Mouse (Mus musculus) stomach, embryonic 14.5 days (tissue): ENCODE measurements around the gene Socs7. TPM values are rescaled to one million over a fixed set of nuclear protein-coding genes. Genes with fewer than 3 reads are reported as not detected.

Experiments
- ATAC-seq: fragments of 200-750 bp; cut with Nextera tagmentation; 2 replicates; pipeline ENCODE4 v1.8.0; 2017; ENCODE audit warnings: low read depth, moderate TSS enrichment; ENCODE audit not compliant: insufficient number of reproducible peaks, insufficient read depth, low FRiP score
- H3K27ac ChIP-seq: fragments of 300-500 bp; sonication (generic); 2 replicates; pipeline ENCODE4 v1.5.1; 2014; ENCODE audit warnings: mild to moderate bottlenecking, low read length, moderate library complexity, mixed read lengths
- H3K27me3 ChIP-seq: fragments of 300-500 bp; sonication (generic); 2 replicates; pipeline ENCODE4 v1.6.1; 2014; ENCODE audit warnings: low read length, control low read depth, mixed read lengths; ENCODE audit not compliant: control insufficient read depth, insufficient read depth
- H3K36me3 ChIP-seq: fragments of 300-500 bp; sonication (generic); 2 replicates; pipeline ENCODE4 v1.6.1; 2014; ENCODE audit warnings: mild to moderate bottlenecking, control low read depth, low read length, moderate library complexity, mixed read lengths; ENCODE audit not compliant: control insufficient read depth, insufficient read depth
- H3K4me1 ChIP-seq: fragments of 300-500 bp; sonication (generic); 2 replicates; pipeline ENCODE4 v1.6.1; 2014; ENCODE audit warnings: low read length, control low read depth, mixed read lengths; ENCODE audit not compliant: control insufficient read depth, insufficient read depth
- H3K4me2 ChIP-seq: fragments of 300-500 bp; sonication (generic); replicated peaks from 2 replicates; pipeline ENCODE4 v1.6.1; 2014; ENCODE audit warnings: low read depth, low read length, control low read depth
- H3K4me3 ChIP-seq: fragments of 300-500 bp; sonication (generic); 2 replicates; pipeline ENCODE4 v1.5.1; 2014; ENCODE audit warnings: low read depth, low read length, control low read depth
- H3K9ac ChIP-seq: fragments of 300-500 bp; sonication (generic); replicated peaks from 2 replicates; pipeline ENCODE4 v1.6.1; 2014; ENCODE audit warnings: low read depth, mild to moderate bottlenecking, control low read depth, low read length, moderate library complexity, mixed read lengths
- H3K9me3 ChIP-seq: fragments of 300-500 bp; sonication (generic); 2 replicates; pipeline ENCODE4 v1.6.1; 2016; ENCODE audit warnings: low read depth, low read length, control low read depth; ENCODE audit not compliant: control insufficient read depth
- WGBS: fragments of 180-500 bp; shearing (Covaris S2); extraction: QIAGEN DNeasy Blood & Tissue Kit; methylation state at CpG from one replicate; pipeline ENCODE4 v1.1.7; 2014; 5-methylcytosine and 5-hydroxymethylcytosine counted together
- polyA plus RNA-seq: library from polyadenylated mRNA; unstranded; fragments of >200 nt; fragmentation: Nextera tagmentation; extraction: Ambion mirVana; gene quantifications from 2 replicates; pipeline ENCODE4 v1.2.1, GENCODE M21; 2014

Gene Socs7
- polyA plus RNA-seq, 1 experiment from 2014 or later, result 3.0 TPM

GRCm38 (mm10) chr11:97325224-97325623 is 37.1 kb upstream of the Socs7 start:
- Histone ChIP-seq H3K4me1 (no peaks in the 10 kb centered on the region), H3K9ac (no peak overlapping the region), H3K9me3 (no peaks in the 10 kb centered on the region), H3K27ac (no peak overlapping the region), H3K4me2 (no peak overlapping the region), H3K4me3 (no peak overlapping the region), H3K36me3 (peaks cover 40% of the 10 kb centered on the region), H3K27me3 (no peaks in the 10 kb centered on the region)
- 80% methylated on average over 1 of the region's 1 CpGs for whole genome bisulfite sequencing
- ATAC-seq, result no peak

- no peak overlapping the region for H3K27ac ChIP-seq
- no peak overlapping the region for H3K4me3 ChIP-seq
- H3K4me2 ChIP-seq, result no peak overlapping the region
- no peak for ATAC-seq
- H3K4me1 ChIP-seq, result no peaks in the 10 kb centered on the region
- 24% methylated on average over 9 of the region's 9 CpGs for WGBS
- no peaks in the 10 kb centered on the region for H3K27me3 ChIP-seq
- H3K9me3 ChIP-seq, result no peaks in the 10 kb centered on the region
- no peak overlapping the region for H3K9ac ChIP-seq
- peaks cover 39% of the 10 kb centered on the region for H3K36me3 ChIP-seq
Observed at GRCm38 (mm10) chr11:97328148-97328547, 34.2 kb upstream of the Socs7 start.

- Histone ChIP-seq H3K4me1 (no peaks in the 10 kb centered on the region), H3K4me2 (no peak overlapping the region)
Observed at GRCm38 (mm10) chr11:97330315-97330714, 32.0 kb upstream of the Socs7 start.

GRCm38 (mm10) chr11:97331231-97332190 is 30.8 kb upstream of the Socs7 start:
- no peaks in the 10 kb centered on the region for H3K9me3 ChIP-seq
- no peak overlapping the region for H3K9ac ChIP-seq
- H3K4me2 ChIP-seq, result no peak overlapping the region
- WGBS, result 87% methylated on average over 12 of the region's 12 CpGs
- no peaks in the 10 kb centered on the region for H3K27me3 ChIP-seq
- no peak overlapping the region for H3K27ac ChIP-seq
- no peak overlapping the region for H3K4me3 ChIP-seq
- H3K4me1 ChIP-seq, result peaks cover 2% of the 10 kb centered on the region; the same call in 1 of the 2 replicates
- no peak for ATAC-seq
- H3K36me3 ChIP-seq, result peaks cover 17% of the 10 kb centered on the region; the same call in 1 of the 2 replicates

More at GRCm38 (mm10) chr11:97330315-97330714, 32.0 kb upstream of the Socs7 start:
- 92% methylated on average over 1 of the region's 1 CpGs for WGBS
- H3K9ac ChIP-seq, result no peak overlapping the region
- H3K36me3 ChIP-seq, result peaks cover 28% of the 10 kb centered on the region; the same call in 1 of the 2 replicates
- H3K9me3 ChIP-seq, result no peaks in the 10 kb centered on the region
- H3K4me3 ChIP-seq, result no peak overlapping the region
- no peaks in the 10 kb centered on the region for H3K27me3 ChIP-seq
- no peak for ATAC-seq
- no peak overlapping the region for H3K27ac ChIP-seq

- no peaks in the 10 kb centered on the region for H3K9me3 ChIP-seq
- no peak overlapping the region for H3K4me2 ChIP-seq
- no peak overlapping the region for H3K9ac ChIP-seq
- peaks cover 11% of the 10 kb centered on the region; the same call in 1 of the 2 replicates for H3K36me3 ChIP-seq
- H3K27me3 ChIP-seq, result no peaks in the 10 kb centered on the region
- H3K27ac ChIP-seq, result no peak overlapping the region
- no peak for ATAC-seq
- WGBS, result 45% methylated on average over 9 of the region's 9 CpGs
- peaks cover 7% of the 10 kb centered on the region; the same call in 1 of the 2 replicates for H3K4me1 ChIP-seq
- H3K4me3 ChIP-seq, result no peak overlapping the region
Observed at GRCm38 (mm10) chr11:97333044-97333443, 29.3 kb upstream of the Socs7 start.

- 34% methylated on average over 1 of the region's 1 CpGs for WGBS
- Histone ChIP-seq H3K27ac (no peak overlapping the region), H3K36me3 (peaks cover 9% of the 10 kb centered on the region; the same call in 1 of the 2 replicates), H3K4me1 (peaks cover 14% of the 10 kb centered on the region; the same call in 1 of the 2 replicates), H3K27me3 (no peaks in the 10 kb centered on the region), H3K9me3 (no peaks in the 10 kb centered on the region), H3K9ac (no peak overlapping the region), H3K4me3 (no peak overlapping the region), H3K4me2 (no peak overlapping the region)
- ATAC-seq, result no peak
Observed at GRCm38 (mm10) chr11:97333896-97334295, 28.5 kb upstream of the Socs7 start.

GRCm38 (mm10) chr11:97334400-97334799 is 28.0 kb upstream of the Socs7 start:
- peaks cover 5% of the 10 kb centered on the region; the same call in 1 of the 2 replicates for H3K36me3 ChIP-seq
- peaks cover 14% of the 10 kb centered on the region; the same call in 1 of the 2 replicates for H3K4me1 ChIP-seq
- no peaks in the 10 kb centered on the region for H3K9me3 ChIP-seq
- no peak overlapping the region for H3K9ac ChIP-seq
- WGBS, result 69% methylated on average over 9 of the region's 9 CpGs
- H3K4me3 ChIP-seq, result no peak overlapping the region
- H3K27me3 ChIP-seq, result no peaks in the 10 kb centered on the region
- no peak for ATAC-seq
- no peak overlapping the region for H3K4me2 ChIP-seq
- H3K27ac ChIP-seq, result no peak overlapping the region

- H3K27ac ChIP-seq, result no peak overlapping the region
Observed at GRCm38 (mm10) chr11:97336238-97336637, 26.1 kb upstream of the Socs7 start.

More at GRCm38 (mm10) chr11:97336238-97336637, 26.1 kb upstream of the Socs7 start:
- Histone ChIP-seq H3K36me3 (no peaks in the 10 kb centered on the region), H3K9me3 (no peaks in the 10 kb centered on the region), H3K9ac (no peak overlapping the region), H3K4me1 (peaks cover 14% of the 10 kb centered on the region; the same call in 1 of the 2 replicates), H3K4me2 (no peak overlapping the region), H3K4me3 (no peak overlapping the region), H3K27me3 (no peaks in the 10 kb centered on the region)
- 52% methylated on average over 6 of the region's 6 CpGs for WGBS
- no peak for ATAC-seq
